Mouse (Mus musculus) midbrain, embryonic 12.5 days (tissue): ENCODE results near the gene Psme3. TPM values are rescaled to one million over a fixed set of nuclear protein-coding genes. Genes with fewer than 3 reads are reported as not detected.

Experiments used
- ATAC-seq: fragments of 200-750 bp; cut with Nextera tagmentation; 2 replicates; pipeline ENCODE4 v1.8.0; 2017; ENCODE audit warnings: low read depth, moderate TSS enrichment, moderate library complexity; ENCODE audit not compliant: low FRiP score
- H3K27ac ChIP-seq: fragments of 300-500 bp; sonication (generic); replicated peaks from 2 replicates; pipeline ENCODE4 v1.5.1; 2016; ENCODE audit warnings: mild to moderate bottlenecking
- H3K27me3 ChIP-seq: fragments of 300-500 bp; sonication (generic); 2 replicates; pipeline ENCODE4 v1.6.1; 2016; ENCODE audit warnings: mild to moderate bottlenecking
- H3K36me3 ChIP-seq: fragments of 300-500 bp; sonication (generic); 2 replicates; pipeline ENCODE4 v1.6.1; 2016
- H3K4me1 ChIP-seq: fragments of 300-500 bp; sonication (generic); 2 replicates; pipeline ENCODE4 v1.6.1; 2016
- H3K4me2 ChIP-seq: fragments of 300-500 bp; sonication (generic); replicated peaks from 2 replicates; pipeline ENCODE4 v1.6.1; 2016; ENCODE audit warnings: mild to moderate bottlenecking, moderate library complexity
- H3K4me3 ChIP-seq: fragments of 300-500 bp; sonication (generic); 2 replicates; pipeline ENCODE4 v1.5.1; 2016; ENCODE audit warnings: mild to moderate bottlenecking
- H3K9ac ChIP-seq: fragments of 300-500 bp; sonication (generic); replicated peaks from 2 replicates; pipeline ENCODE4 v1.6.1; 2016; ENCODE audit warnings: mild to moderate bottlenecking, moderate library complexity
- H3K9me3 ChIP-seq: fragments of 300-500 bp; sonication (generic); 2 replicates; pipeline ENCODE4 v1.6.1; 2016; ENCODE audit warnings: mild to moderate bottlenecking
- WGBS: fragments of 180-500 bp; shearing (Covaris S2); methylation state at CpG from one replicate; pipeline ENCODE4 v1.1.7; 2016; 5-methylcytosine and 5-hydroxymethylcytosine counted together
- polyA plus RNA-seq: library from polyadenylated mRNA; unstranded; fragments of >200 nt; fragmentation: Nextera tagmentation; extraction: Ambion mirVana; gene quantifications from 2 replicates; pipeline ENCODE4 v1.2.1, GENCODE M21; 2016

Gene Psme3
- polyA plus RNA-seq, 1 experiment from 2014 or later = 163 TPM

DNA sequence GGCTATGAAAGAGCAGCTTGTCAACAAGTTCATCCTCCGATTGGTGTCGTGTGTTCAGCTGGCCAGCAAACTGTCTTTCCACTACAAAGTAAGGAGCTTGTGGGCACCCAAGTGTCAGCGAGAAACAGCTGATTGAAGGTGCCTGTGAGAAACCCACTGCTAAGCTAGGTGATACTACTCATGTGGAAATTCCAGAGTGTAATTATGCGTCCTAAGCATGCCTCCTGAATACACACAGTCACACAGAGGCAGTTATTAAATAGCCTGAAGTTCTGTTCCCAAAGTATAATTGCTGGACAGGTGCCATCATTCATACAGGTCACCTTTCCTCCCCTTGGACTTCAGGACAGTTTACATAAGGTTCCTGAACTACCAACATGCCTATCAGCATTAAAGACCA lies 32.2 kb upstream of the Psme3 start:
- Histone ChIP-seq H3K9ac (no peak overlapping the region), H3K4me1 (peaks cover 5% of the 10 kb centered on the region; the same call in 1 of the 2 replicates), H3K9me3 (no peaks in the 10 kb centered on the region), H3K4me2 (no peak overlapping the region), H3K27me3 (peaks cover 5% of the 10 kb centered on the region), H3K4me3 (no peak overlapping the region), H3K27ac (no peak overlapping the region), H3K36me3 (peaks cover 7% of the 10 kb centered on the region)
- ATAC-seq = no peak
- WGBS = 80% methylated on average over 4 of the region's 4 CpGs

DNA sequence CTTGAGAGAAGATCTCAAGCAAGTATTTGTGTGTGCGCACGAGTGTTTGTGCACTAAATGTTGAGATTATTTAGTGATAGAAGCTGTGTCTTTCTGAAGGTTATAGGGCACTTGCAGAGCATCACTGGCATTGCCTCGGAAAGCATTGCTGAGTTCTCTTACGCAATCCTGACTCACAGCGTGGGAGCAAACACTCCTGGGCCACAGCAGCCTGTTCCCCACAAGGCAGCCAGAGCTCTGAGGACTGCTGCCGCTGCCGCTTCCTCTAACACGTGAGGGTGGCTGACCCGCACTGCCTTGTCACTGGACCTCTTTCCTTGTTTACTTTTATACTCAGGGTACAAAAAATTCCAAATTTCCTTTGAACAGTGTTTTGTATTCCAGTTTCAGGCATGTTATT lies 28.7 kb upstream of the Psme3 start:
- 92% methylated on average over 9 of the region's 9 CpGs for WGBS
- Histone ChIP-seq H3K4me2 (no peak overlapping the region), H3K36me3 (peaks cover 41% of the 10 kb centered on the region), H3K9me3 (no peaks in the 10 kb centered on the region), H3K27ac (no peak overlapping the region), H3K9ac (no peak overlapping the region), H3K27me3 (no peaks in the 10 kb centered on the region), H3K4me1 (no peaks in the 10 kb centered on the region), H3K4me3 (no peak overlapping the region)
- ATAC-seq = no peak

DNA sequence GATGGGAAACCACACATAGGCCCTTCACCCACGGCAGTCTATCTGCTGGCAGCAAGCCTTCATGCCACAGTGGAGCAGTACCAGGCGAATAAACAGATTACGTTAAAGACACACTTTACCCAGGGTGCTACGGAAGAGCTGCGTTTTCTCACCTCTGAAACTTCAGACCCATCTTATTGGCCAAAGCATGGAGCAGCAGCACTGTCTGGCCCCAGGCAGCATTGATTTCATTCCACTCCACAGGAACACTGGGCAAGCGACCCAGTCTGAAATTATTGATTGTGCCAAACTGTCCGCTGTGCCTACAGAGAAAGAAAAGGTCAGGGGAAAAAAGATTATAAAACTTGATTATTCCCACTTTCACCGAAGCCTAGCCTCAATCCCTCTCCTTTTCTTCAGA lies 24.8 kb upstream of the Psme3 start:
- Histone ChIP-seq H3K4me1 (no peaks in the 10 kb centered on the region), H3K4me2 (no peak overlapping the region), H3K27me3 (no peaks in the 10 kb centered on the region), H3K4me3 (no peak overlapping the region), H3K36me3 (peaks cover 79% of the 10 kb centered on the region), H3K9me3 (no peaks in the 10 kb centered on the region), H3K9ac (no peak overlapping the region), H3K27ac (no peak overlapping the region)
- no peak for ATAC-seq
- whole genome bisulfite sequencing = 97% methylated on average over 8 of the region's 8 CpGs

DNA sequence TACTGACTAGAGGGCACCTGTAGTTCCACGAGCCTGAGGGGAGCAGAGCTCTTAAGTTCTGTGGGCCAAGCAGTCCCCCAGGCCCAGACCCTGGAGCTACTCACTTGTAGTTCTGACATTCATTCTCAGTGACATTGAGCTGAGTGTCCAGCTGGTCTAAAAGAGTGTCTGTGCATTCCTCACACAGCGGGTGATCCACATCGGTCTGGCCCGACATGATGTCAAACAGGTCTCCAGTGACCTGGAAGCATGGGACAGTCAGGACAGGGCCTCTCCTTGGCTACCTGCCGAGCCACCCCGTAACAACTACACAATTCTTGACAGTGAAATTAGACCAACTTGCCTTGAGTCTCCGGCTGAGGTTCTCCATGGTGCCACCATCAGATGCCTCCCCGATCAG lies 20.8 kb upstream of the Psme3 start:
- no peak overlapping the region for H3K9ac ChIP-seq
- ATAC-seq = no peak
- no peak overlapping the region for H3K4me3 ChIP-seq
- no peak overlapping the region for H3K27ac ChIP-seq
- H3K4me1 ChIP-seq = 0 out of 2 replicates have a peak, but pooled peaks cover under 1% of the 10 kb centered on the region
- WGBS = 93% methylated on average over 8 of the region's 8 CpGs
- no peaks in the 10 kb centered on the region for H3K27me3 ChIP-seq
- H3K36me3 ChIP-seq = peaks cover 82% of the 10 kb centered on the region
- no peaks in the 10 kb centered on the region for H3K9me3 ChIP-seq
- H3K4me2 ChIP-seq = no peak overlapping the region

DNA sequence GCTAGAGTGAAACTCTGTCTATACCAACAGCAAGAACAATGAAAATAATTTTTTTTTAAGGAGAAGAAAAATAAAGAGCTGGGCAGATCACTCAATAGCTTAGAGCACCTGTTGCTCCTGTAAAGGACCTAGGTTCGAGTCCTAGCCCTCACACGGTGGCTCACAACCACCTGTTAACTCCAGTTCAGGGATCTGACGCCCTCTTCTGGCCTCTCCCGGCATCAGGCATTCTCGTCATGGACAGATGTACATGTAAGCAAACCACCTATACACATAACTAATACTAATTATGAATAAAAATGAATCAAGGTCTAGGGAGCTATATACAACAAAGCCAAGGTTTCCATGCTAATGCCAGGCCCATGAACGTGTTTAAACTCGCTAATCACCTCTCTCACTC lies 15.1 kb upstream of the Psme3 start:
- H3K27me3 ChIP-seq = no peaks in the 10 kb centered on the region
- peak overlapping the region; percentile 95 for H3K4me3 ChIP-seq
- no peak overlapping the region for H3K27ac ChIP-seq
- peaks cover 28% of the 10 kb centered on the region for H3K36me3 ChIP-seq
- H3K4me2 ChIP-seq = peak overlapping the region; percentile 98
- no peak for ATAC-seq
- H3K4me1 ChIP-seq = peaks cover 14% of the 10 kb centered on the region
- peak overlapping the region; percentile 86; the same call in 1 of the 2 replicates for H3K9ac ChIP-seq
- H3K9me3 ChIP-seq = no peaks in the 10 kb centered on the region
- WGBS = 66% methylated on average over 7 of the region's 7 CpGs

DNA sequence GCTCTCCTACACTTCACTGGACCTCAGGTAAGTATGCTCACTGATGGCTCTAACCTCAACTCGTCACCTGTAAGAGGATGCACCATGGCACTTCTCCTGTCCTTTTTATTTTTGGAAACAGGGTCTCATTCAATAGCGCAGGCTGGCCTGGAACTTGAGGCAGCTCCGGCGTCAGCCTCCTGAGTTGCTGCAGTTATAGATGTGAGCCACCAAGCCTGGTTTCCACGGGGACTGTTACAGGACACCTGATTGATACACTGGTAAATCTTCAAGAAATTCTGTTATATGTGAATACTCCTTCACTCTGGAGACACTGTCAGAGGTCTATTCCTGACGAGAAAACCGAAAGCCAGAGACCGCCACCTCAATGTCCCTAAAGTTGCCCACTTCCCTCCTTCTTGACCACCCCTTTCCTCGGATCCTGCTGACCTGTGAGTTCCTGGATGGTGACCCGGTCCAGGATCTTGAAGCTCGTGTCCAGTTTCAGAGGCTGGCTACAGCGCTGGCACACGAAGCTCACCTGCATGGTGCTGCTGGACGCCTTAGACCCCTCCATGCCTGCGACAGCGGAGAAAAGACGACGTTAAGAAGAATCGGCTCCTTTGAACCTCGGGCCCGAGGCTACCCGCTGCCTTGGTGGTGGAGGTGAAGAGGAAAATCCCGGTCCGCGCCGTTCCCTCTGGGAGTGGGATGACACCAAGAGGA lies 14.6 kb upstream of the Psme3 start:
- H3K9ac ChIP-seq = peak overlapping the region; percentile 86
- no peaks in the 10 kb centered on the region for H3K9me3 ChIP-seq
- H3K36me3 ChIP-seq = peaks cover 22% of the 10 kb centered on the region
- H3K4me1 ChIP-seq = peaks cover 14% of the 10 kb centered on the region
- peak; percentile 38 for ATAC-seq
- H3K27me3 ChIP-seq = no peaks in the 10 kb centered on the region
- peak overlapping the region; percentile 95 for H3K4me3 ChIP-seq
- peak overlapping the region; percentile 64; the same call in 1 of the 2 replicates for H3K27ac ChIP-seq
- WGBS = 13% methylated on average over 26 of the region's 26 CpGs
- H3K4me2 ChIP-seq = peak overlapping the region; percentile 98

DNA sequence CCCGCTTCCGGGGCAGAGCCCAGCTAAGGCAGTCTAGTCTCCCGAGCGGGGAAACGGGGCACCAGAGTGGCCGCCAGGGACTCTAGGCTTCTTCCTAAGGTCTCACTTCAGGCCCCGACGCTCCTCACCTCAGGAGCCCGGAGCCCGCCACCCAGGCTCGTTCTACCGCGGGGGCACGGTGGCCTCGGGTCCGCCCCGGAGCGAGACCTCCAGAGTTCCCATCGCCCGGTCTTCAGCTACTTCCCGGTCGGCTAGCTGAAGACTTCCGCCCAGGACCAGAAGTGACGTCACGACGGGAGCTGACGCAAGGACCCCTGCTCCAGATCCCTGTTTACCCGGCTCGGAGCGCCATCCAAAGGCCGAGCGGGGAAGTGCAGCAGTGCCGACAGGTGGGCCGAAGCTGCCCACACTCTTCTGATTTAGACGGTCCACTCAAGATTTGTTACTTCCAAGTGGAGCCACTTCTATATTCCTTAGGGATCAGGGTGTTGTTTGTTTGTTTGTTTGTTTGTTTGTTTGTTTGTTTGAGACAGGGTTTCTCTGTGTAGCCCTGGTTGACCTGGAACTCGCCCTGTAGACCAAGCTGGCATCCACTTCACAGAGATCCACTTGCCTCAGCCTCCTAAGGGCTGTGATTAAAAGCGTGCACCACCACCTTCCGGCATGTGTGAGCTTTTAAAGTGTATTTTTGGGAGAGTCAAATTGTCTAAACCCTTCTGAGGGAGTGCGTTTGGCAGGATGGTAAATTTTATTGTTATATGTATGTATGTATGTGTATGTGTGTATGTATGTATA lies 13.8 kb upstream of the Psme3 start, which contains the start of gene Becn1:
Becn1 (minus strand) TSS at position 283 of the 795 bp plus-strand sequence.
- H3K27me3 ChIP-seq = no peaks in the 10 kb centered on the region
- peak within 1 kb of the TSS; percentile 98 for H3K4me2 ChIP-seq
- peaks cover 20% of the 10 kb centered on the region for H3K36me3 ChIP-seq
- no peaks in the 10 kb centered on the region for H3K9me3 ChIP-seq
- peaks cover 14% of the 10 kb centered on the region for H3K4me1 ChIP-seq
- peak within 1 kb of the TSS; percentile 64; the same call in 1 of the 2 replicates for H3K27ac ChIP-seq
- peak within 1 kb of the TSS; percentile 95 for H3K4me3 ChIP-seq
- 7% methylated on average over 39 of the region's 39 CpGs for WGBS
- peak within 1 kb of the TSS; percentile 86 for H3K9ac ChIP-seq
- ATAC-seq = peak; percentile 82

DNA sequence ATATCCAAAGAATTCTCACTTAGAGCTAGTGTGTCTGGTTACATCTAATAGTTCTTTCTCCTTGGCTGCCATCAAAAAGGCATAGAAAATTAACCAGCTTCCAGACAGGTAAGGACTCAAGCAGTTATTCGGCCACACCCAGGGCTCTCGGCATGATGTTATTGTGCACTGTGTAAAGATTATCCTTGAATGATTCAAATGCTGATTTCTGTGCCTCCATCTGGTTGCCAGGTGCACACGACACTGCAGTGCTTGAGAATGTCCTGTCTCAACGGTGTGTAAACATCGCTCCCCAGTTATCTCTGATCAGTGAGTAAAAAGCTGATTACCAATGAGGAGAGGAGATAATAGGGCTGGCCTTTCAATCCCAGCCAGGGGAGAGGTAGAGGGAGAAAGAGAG lies 8.3 kb upstream of the Psme3 start:
- Histone ChIP-seq H3K9me3 (no peaks in the 10 kb centered on the region), H3K4me3 (no peak overlapping the region), H3K27ac (no peak overlapping the region), H3K4me2 (no peak overlapping the region), H3K4me1 (no peaks in the 10 kb centered on the region), H3K36me3 (no peaks in the 10 kb centered on the region), H3K27me3 (no peaks in the 10 kb centered on the region), H3K9ac (no peak overlapping the region)
- no peak for ATAC-seq
- WGBS = 39% methylated on average over 5 of the region's 5 CpGs

DNA sequence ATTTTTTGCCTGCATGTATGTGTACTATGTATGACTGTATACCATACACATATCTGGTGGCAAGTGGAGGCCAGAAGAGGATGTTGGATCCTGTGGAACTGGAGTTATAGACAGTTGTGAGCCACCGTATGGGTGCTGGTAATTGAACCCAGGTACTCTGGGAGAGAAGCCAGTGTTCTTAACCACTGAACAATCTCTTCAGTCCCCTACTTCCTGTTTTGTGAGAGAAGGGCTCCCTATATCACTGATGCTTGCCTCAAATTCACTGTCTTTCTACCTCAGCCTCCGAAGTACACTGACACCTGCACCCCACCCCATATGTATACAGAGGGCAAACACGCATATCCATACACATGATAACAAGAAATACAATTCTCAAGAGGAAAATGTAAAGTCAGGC lies 4.9 kb upstream of the Psme3 start:
- Histone ChIP-seq H3K9me3 (no peaks in the 10 kb centered on the region), H3K4me3 (no peak overlapping the region), H3K9ac (no peak overlapping the region), H3K36me3 (no peaks in the 10 kb centered on the region), H3K27me3 (no peaks in the 10 kb centered on the region), H3K4me1 (peaks cover 2% of the 10 kb centered on the region; the same call in 1 of the 2 replicates), H3K4me2 (no peak overlapping the region), H3K27ac (no peak overlapping the region)
- WGBS = 91% methylated on average over 3 of the region's 3 CpGs
- no peak for ATAC-seq

DNA sequence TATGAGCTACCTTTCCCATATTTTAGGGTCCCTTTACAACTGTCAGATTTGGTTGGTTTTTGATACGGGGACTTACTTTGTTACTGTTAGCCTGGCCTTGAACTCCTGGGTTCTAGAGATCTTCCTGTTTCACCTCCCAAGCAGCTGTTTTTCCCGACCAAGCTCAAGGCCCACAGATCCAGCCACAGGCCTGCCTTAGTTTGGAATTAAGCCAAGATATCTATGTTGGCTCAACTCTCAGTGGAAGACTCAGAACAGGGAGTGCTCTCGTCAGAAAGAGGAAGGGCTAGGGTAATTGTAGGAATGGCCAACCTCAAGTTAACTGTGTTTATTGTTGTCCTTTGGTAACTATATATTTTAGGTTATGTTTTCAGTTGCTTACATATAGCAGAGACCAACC lies 3.9 kb upstream of the Psme3 start:
- no peak overlapping the region for H3K4me3 ChIP-seq
- ATAC-seq = no peak
- 78% methylated on average over 3 of the region's 3 CpGs for WGBS

DNA sequence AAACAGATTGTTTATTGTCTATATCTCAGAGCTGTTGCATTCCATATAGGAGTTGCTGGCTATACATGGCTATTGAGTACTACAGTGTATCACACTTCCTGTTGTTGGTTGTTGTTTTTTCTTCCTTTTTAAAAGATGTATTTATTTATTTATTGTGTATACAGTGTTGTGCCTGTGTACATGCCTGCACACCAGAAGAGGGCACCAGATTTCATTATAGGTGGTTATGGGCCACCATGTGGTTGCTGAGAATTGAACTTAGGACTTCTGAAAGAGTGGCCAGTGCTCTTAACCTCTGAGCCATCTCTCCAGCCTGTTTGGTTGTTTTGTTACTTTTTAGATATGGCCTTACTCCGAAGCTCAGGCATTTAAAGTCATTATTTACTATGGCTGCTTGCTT lies 1.4 kb upstream of the Psme3 start:
- Histone ChIP-seq H3K9me3 (no peaks in the 10 kb centered on the region), H3K36me3 (peaks cover 17% of the 10 kb centered on the region), H3K4me1 (peaks cover 18% of the 10 kb centered on the region), H3K27ac (no peak overlapping the region), H3K4me2 (no peak overlapping the region), H3K27me3 (no peaks in the 10 kb centered on the region), H3K4me3 (no peak overlapping the region), H3K9ac (no peak overlapping the region)
- 93% methylated on average over 1 of the region's 1 CpGs for WGBS
- no peak for ATAC-seq

More for the DNA sequence above, 3.9 kb upstream of the Psme3 start:
- H3K4me2 ChIP-seq = no peak overlapping the region
- no peak overlapping the region for H3K27ac ChIP-seq
- H3K4me1 ChIP-seq = peaks cover 8% of the 10 kb centered on the region
- H3K27me3 ChIP-seq = no peaks in the 10 kb centered on the region
- no peak overlapping the region for H3K9ac ChIP-seq
- no peaks in the 10 kb centered on the region for H3K36me3 ChIP-seq
- H3K9me3 ChIP-seq = no peaks in the 10 kb centered on the region

DNA sequence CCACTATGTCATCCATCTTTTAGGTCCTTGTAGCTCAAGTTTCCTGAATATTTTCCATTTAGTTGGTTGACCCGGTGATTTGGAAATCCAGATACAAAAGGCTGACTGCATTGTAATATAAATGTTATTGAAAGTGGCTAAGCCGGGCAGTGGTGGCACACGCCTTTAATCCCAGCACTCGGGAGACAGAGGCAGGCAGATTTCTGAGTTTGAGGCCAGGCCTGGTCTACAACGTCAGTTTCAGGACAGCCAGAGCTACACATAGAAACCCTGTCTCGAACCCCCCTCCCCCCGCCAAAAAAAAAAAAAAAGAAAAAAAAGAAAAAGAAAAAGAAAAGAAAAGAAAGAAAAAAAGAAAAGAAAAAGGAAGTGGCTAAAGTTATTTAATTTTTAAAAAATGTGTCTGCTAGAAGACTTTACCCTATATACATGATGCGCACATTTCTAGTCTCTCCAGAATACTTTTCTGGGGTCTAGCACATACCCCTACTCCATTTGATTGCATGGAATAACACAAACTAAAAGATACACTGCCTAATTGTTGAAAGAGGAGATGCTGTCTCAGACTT lies 847 bp upstream of the Psme3 start:
- peaks cover 18% of the 10 kb centered on the region for H3K4me1 ChIP-seq
- peaks cover 23% of the 10 kb centered on the region for H3K36me3 ChIP-seq
- H3K27me3 ChIP-seq = no peaks in the 10 kb centered on the region
- peak overlapping the region; percentile 92 for H3K9ac ChIP-seq
- H3K9me3 ChIP-seq = no peaks in the 10 kb centered on the region
- peak overlapping the region; percentile 99 for H3K4me2 ChIP-seq
- 83% methylated on average over 8 of the region's 8 CpGs for WGBS
- peak overlapping the region; percentile 49 for H3K27ac ChIP-seq
- ATAC-seq = no peak
- peak overlapping the region; percentile 98 for H3K4me3 ChIP-seq
